Mouse (Mus musculus): Measurements from ENCODE around the gene Gm7951. TPM values are rescaled to one million over a fixed set of nuclear protein-coding genes. Genes with fewer than 3 reads are reported as not detected.
A peak's percentile ranks its signal among the peaks of the same experiment; 100 is the strongest.
"Not testable (repeated sequence)": the region's sequence is repeated elsewhere in the genome, so short reads cannot be mapped to it uniquely, and the experiment has no call there.

Gene Gm7951
- total RNA-seq (2021): not detected

GRCm38 (mm10) chr14:42117269-42117668 is at the start of gene Gm7951:
TSS of gene Gm7951 (minus strand) at chr14:42117369.
- intact Hi-C loops (cut with DNase I); DNase-seq: not testable (repeated sequence)

- DNase-seq; intact Hi-C loops (cut with DNase I): not testable (repeated sequence)
Measured at GRCm38 (mm10) chr14:42162522-42162921, 45.4 kb upstream of the Gm7951 start, which contains the start of gene Gm17027. TSS of gene Gm17027 (minus strand) at chr14:42162622.

GRCm38 (mm10) chr14:42134571-42134970 is 17.4 kb upstream of the Gm7951 start:
- intact Hi-C loops (cut with DNase I); DNase-seq: not testable (repeated sequence)

GRCm38 (mm10) chr14:42133806-42134205 is 16.6 kb upstream of the Gm7951 start:
- intact Hi-C loops (cut with DNase I): not testable (repeated sequence)
- peak in 1 of 2 experiments; percentile 3 for DNase-seq

Other genes starting within 250 kb of the Gm7951 start
- not detected for gene Gm7980, start 210.1 kb downstream of the Gm7951 start, total RNA-seq (2021)
- gene 1700049E17Rik1, start 192.4 kb downstream of the Gm7951 start, total RNA-seq (2021): not detected
- gene 1700024B05Rik, start 173.4 kb downstream of the Gm7951 start, total RNA-seq (2021): not detected
- not detected for gene Gm6401, start 149.4 kb downstream of the Gm7951 start, total RNA-seq (2021)
- not detected for gene Gm3543, start 134.0 kb downstream of the Gm7951 start, total RNA-seq (2021)
- not detected for gene Gm17027, start 45.3 kb upstream of the Gm7951 start, total RNA-seq (2021)
- not detected for gene Gm3573, start 73.4 kb upstream of the Gm7951 start, total RNA-seq (2021)
- gene Gm17026, start 142.7 kb upstream of the Gm7951 start, total RNA-seq (2021): not detected
- not detected for gene Gm9611, start 180.0 kb upstream of the Gm7951 start, total RNA-seq (2021)
- gene Gm7995, start 192.8 kb upstream of the Gm7951 start, total RNA-seq (2021): not detected